Mouse (Mus musculus) liver (tissue): Measurements from ENCODE around the gene Nkpd1.

Experiments
- DNase-seq: peaks from one replicate; pipeline ENCODE4 v3.0.0-alpha.2; 2020; ENCODE audit warnings: mixed read lengths

Gene Nkpd1

DNA sequence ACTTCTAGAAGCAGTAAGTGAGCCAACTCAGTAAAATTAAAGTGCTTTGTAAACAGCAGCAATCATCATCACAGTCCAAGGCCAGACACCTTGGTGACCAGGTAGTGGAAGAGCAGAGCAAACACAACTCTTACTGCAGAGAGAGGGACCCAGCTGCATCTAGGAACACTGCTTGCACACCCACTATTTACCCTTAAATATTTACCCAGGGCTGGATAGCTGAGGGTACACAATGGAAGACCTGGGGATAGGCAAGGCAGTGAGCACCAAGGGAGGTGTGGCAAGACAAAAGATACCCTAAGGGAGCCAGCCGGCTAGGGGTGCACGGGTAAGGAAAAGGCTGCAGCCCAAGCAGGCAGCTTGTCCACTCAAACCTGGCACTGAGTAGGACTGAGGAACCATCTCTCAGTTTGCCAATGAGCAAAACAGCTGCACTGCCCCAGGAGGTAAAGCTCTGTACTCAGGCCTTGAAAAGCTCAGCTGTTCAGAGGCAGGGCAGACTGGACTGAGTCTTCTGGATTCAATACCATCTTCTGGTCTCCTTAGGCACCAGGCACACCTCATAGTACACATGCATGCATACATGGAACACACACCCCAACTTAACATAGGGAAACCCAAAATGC lies 29.8 kb downstream of the Nkpd1 start:
- DNase-seq: no peak

DNA sequence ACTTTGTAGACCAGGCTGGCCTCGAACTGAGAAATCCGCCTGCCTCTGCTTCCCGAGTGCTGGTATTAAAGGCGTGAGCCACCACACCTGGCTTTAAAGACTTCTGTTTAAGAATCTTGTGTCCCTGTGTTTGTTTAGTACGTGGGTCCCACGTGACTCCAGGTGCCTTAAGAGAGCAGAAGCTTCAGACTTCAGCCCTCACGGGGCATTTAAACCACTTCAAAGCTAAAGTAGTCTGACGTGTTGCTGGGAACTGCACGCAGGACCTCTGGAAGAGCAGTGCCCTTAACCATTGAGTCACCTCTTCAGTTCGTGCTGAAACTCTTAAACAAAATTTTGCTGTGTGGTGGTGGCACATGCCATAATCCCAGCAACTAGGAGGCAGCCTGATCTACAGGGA lies 31.8 kb downstream of the Nkpd1 start:
- DNase-seq: no peak

- DNase-seq: no peak
Measured at GRCm38 (mm10) chr7:19551634-19552033, 34.0 kb downstream of the Nkpd1 start.

- DNase-seq: no peak
Measured at GRCm38 (mm10) chr7:19552443-19552842, 34.8 kb downstream of the Nkpd1 start.

- no peak for DNase-seq
Measured at GRCm38 (mm10) chr7:19554168-19554567, 36.5 kb downstream of the Nkpd1 start.

- no peak for DNase-seq
Measured at GRCm38 (mm10) chr7:19557086-19557485, 39.4 kb downstream of the Nkpd1 start.

- peak; percentile 54 for DNase-seq
Measured at GRCm38 (mm10) chr7:19557982-19558900, 40.6 kb downstream of the Nkpd1 start.

DNA sequence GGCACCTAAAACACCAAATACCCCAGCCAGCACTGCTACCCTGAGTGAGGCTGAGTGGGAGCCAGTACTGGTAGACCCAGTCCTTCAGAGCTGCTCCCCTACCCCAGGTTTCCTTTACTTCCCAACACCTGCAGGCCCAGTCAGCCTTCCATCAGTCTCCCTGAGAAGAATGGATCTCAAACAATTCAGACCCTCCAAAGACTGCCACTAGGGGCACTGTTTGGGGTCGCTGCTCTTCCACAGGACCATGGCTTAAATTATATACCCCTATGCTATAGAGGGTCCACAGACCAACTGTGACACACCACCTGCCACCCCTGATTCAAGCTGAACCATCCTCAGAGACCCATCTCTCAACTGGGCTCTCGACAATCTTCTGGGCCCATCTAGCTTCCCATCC lies 41.3 kb downstream of the Nkpd1 start:
- DNase-seq: no peak

DNA sequence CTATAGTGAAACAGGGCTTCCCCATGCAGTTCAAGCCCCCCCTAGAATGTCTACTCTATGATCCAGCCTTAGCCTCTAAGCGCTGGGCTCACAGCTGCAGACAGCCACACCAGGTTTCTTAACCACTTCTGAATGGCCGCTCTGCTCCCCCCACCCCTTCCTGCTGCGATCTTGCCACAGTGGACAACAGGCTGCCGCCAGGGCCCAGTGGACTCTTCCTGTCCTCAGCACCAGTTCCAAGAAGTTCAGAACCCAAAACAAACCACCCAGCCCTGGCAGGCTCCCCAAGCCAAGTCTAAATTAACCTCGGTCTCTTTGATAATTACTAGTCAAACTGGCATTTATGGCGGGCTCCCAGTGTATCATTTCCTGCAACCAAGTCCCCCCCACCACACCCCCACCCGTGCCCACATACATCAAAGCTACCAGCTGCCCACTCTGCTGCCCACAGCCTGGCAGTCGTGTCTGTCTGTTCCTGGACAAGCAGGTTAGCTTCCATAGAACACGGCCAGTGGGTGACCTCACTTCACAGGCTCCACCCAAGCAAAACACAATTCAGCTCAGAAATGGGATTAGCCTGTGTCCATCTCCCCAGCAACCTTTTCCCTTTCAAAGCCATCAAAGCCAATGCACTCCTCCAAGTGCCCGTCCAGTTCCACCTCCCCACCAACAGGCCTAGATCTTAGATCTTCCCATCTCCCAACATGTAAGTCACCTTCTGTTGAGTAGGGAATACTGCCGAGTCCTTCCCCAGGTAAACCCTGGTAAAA lies 43.0 kb downstream of the Nkpd1 start:
- peak; percentile 46 for DNase-seq

- DNase-seq: no peak
Measured at GRCm38 (mm10) chr7:19561431-19561764, 43.8 kb downstream of the Nkpd1 start.

- DNase-seq: peak; percentile 98
Measured at GRCm38 (mm10) chr7:19561765-19562642, 44.4 kb downstream of the Nkpd1 start.

DNA sequence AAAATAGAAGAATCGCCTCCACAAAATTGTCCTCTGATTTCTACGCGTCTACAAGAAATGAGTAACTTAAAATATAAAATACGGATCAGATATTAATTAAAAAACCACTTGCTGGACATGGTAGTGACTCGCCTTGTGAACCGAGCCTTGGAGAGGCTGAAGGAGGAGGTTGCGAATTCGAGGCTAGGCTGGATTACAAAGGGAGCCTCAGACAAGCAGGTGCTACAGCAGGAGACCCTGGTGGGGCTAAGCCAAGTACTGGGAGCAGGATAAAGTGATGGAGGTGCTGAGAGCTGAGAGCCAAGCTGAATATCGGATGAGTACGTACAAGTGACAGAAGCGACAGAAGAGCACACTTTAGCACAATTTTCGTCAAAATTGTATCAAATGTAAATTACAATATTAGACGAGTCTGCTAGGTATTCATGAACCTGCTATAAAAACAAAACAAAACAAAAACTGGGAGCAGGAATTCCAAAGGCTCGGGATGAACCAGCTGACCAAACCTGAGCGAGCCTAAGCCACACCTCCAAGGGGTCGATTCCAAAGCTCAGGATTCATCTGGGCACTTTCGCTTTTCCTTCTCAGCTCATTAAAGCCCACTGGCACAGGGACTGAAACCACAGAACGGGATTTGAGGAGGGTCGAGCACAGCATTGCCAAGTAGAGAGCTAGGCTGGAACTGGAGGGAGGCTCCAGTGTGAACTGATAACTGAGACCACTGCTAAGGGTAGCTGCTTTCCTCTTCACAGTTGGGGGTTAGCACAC lies 45.2 kb downstream of the Nkpd1 start, which contains the start of gene Ppp1r37:
Ppp1r37 (minus strand) TSS at position 434 of the 768 bp plus-strand sequence.
- DNase-seq: peak; percentile 47

DNA sequence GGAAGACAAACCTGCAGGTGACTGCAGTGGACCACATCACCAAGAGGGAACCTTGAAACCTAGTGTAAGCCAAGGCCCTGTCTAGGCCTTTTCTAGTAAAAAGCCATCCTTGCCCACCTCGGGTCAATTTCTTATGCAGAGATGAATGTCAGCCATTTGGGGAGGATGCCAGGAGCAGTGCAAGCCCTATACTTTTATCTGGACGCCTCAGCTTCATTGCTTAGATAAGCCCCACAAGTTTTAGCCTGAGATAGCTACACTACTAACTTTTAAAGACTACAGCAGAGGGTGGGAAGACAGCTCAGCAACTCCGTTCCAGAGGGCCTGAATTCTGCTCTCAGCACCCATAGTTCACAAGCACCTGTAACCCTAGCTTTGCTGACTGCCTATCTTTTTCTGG lies 46.2 kb downstream of the Nkpd1 start:
- peak; percentile 68 for DNase-seq

- peak; percentile 38 for DNase-seq
Measured at GRCm38 (mm10) chr7:19564455-19564854, 46.8 kb downstream of the Nkpd1 start.

- DNase-seq: no peak
Measured at GRCm38 (mm10) chr7:19565803-19566202, 48.2 kb downstream of the Nkpd1 start.

DNA sequence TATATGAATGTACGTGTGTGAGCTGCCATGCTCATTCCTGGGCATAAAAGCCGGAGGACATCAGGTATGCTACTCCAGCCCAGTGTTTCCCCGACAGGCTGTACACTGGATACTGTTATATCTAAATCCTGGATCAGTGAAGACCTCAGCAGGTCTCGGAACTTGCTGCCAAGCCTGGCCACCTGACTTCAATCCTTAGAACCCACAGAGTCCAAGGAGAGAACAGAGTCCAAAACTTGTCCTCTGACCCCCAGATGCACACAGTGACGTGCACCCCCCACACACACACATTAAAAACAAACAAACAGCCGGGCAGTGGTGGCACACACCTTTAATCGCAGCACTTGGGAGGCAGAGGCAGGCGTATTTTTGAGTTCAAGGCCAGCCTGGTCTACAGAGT lies 49.8 kb downstream of the Nkpd1 start:
- DNase-seq: no peak

DNA sequence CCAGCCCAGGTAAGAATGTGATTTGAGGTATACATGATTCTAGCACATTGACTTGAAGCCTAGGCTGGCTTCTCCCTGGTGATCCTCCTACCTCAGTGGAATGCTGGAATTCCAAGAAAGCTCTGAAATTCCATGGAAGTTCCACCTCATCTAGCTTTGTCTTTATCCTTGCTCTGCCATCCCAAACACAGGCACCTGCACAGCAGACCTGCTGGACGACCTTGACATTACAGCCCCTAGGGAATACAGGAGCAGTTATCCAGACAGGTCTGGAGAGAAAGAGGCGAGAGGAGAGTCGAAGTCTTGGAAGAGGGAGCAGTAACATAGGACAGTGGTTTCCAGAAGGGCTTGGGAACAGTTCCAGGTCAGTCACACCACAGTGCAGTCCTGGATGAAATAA lies 52.0 kb downstream of the Nkpd1 start:
- no peak for DNase-seq

GRCm38 (mm10) chr7:19572926-19573775 lies 55.5 kb downstream of the Nkpd1 start:
- DNase-seq: peak; percentile 87

DNA sequence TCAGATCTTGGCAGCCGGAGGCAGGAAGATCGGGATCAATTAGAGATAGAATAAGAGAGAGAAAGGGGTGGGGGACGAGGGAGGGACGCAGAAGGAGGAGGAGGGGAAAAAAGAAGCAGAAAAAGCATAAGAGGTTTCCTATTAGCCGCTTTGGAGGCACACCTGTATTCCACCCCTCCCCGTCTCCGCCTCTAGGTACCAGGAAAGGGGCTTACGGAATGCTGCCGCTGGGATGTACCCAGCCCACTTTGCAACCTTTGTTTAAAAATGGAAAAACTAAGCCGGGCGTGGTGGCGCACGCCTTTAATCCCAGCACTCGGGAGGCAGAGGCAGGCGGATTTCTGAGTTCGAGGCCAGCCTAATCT lies 56.1 kb downstream of the Nkpd1 start:
- no peak for DNase-seq
